Mouse (Mus musculus) liver, embryonic 15.5 days (tissue): Measurements from ENCODE around the gene Dimt1. TPM values are rescaled to one million over a fixed set of nuclear protein-coding genes. Genes with fewer than 3 reads are reported as not detected.
"Not testable (repeated sequence)": the region's sequence is repeated elsewhere in the genome, so short reads cannot be mapped to it uniquely, and the experiment has no call there.

Experiments
- ATAC-seq: fragments of 200-750 bp; cut with Nextera tagmentation; 2 replicates; pipeline ENCODE4 v1.8.0; 2017; ENCODE audit warnings: moderate number of reproducible peaks, mild to moderate bottlenecking, moderate library complexity; ENCODE audit not compliant: insufficient read depth
- H3K27ac ChIP-seq: fragments of 300-500 bp; sonication (generic); replicated peaks from 2 replicates; pipeline ENCODE4 v1.5.1; 2015; ENCODE audit warnings: mild to moderate bottlenecking, inconsistent platforms
- H3K27me3 ChIP-seq: fragments of 300-500 bp; sonication (generic); 2 replicates; pipeline ENCODE4 v1.6.1; 2015; ENCODE audit warnings: mild to moderate bottlenecking, inconsistent platforms
- H3K36me3 ChIP-seq: fragments of 300-500 bp; sonication (generic); replicated peaks from 2 replicates; pipeline ENCODE4 v1.6.1; 2015; ENCODE audit warnings: moderate library complexity, mild to moderate bottlenecking, inconsistent platforms
- H3K4me1 ChIP-seq: fragments of 300-500 bp; sonication (generic); replicated peaks from 2 replicates; pipeline ENCODE4 v1.6.1; 2015; ENCODE audit warnings: inconsistent platforms
- H3K4me2 ChIP-seq: fragments of 300-500 bp; sonication (generic); 2 replicates; pipeline ENCODE4 v1.6.1; 2015; ENCODE audit warnings: moderate library complexity, mild to moderate bottlenecking, inconsistent platforms
- H3K4me3 ChIP-seq: fragments of 300-500 bp; sonication (generic); replicated peaks from 2 replicates; pipeline ENCODE4 v1.5.1; 2015; ENCODE audit warnings: mild to moderate bottlenecking, inconsistent platforms
- H3K9ac ChIP-seq: fragments of 300-500 bp; sonication (generic); 2 replicates; pipeline ENCODE4 v1.6.1; 2015; ENCODE audit warnings: moderate library complexity, mild to moderate bottlenecking, inconsistent platforms
- H3K9me3 ChIP-seq: fragments of 300-500 bp; sonication (generic); replicated peaks from 2 replicates; pipeline ENCODE4 v1.6.1; 2016; ENCODE audit warnings: inconsistent platforms
- WGBS: fragments of 180-500 bp; shearing (Covaris S2); methylation state at CpG from one replicate; pipeline ENCODE4 v1.1.7; 2015; ENCODE audit warnings: mixed read lengths; ENCODE audit not compliant: insufficient replicate concordance; 5-methylcytosine and 5-hydroxymethylcytosine counted together
- polyA plus RNA-seq: library from polyadenylated mRNA; unstranded; fragments of >200 nt; fragmentation: Nextera tagmentation; extraction: Ambion mirVana; gene quantifications from 2 replicates; pipeline ENCODE4 v1.2.1, GENCODE M21; 2015

Dimt1 gene
- polyA plus RNA-seq, 1 experiment from 2014 or later, result 14.4 TPM

- Histone ChIP-seq H3K4me2 (peak overlapping the region; percentile 38), H3K27me3 (no peaks in the 10 kb centered on the region), H3K9me3 (no peaks in the 10 kb centered on the region), H3K4me3 (no peak overlapping the region), H3K4me1 (peaks cover 73% of the 10 kb centered on the region), H3K27ac (peak overlapping the region; percentile 94), H3K36me3 (peaks cover 24% of the 10 kb centered on the region), H3K9ac (0 out of 2 replicates have a peak overlapping the region, but pooled peaks have one; percentile 23)
- 34% methylated on average over 2 of the region's 2 CpGs for WGBS
- ATAC-seq, result no peak
These were observed 50.0 kb downstream of the Dimt1 start for GRCm38 (mm10) chr13:106996891-106997290.

DNA sequence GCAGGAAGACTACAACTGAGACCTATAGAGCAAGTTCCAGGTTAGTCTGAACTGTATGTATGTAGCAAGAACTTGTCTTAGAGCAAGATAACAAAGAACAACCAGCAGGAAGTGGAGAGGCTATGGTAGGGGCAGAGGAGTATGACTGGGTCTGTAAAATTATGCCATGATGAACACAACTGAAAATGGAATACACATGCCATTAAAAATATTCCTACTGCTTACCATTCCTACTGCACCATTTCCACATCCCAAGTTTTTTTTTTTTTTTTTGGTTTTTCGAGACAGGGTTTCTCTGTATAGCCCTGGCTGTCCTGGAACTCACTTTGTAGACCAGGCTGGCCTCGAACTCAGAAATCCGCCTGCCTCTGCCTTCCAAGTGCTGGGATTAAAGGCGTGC is 50.6 kb downstream of the Dimt1 start:
- not testable (repeated sequence) for H3K9me3 ChIP-seq, ATAC-seq, H3K4me3 ChIP-seq, H3K27me3 ChIP-seq
- peaks cover 78% of the 10 kb centered on the region for H3K4me1 ChIP-seq
- H3K36me3 ChIP-seq, result peaks cover 17% of the 10 kb centered on the region
- H3K4me2 ChIP-seq, result peak overlapping the region; percentile 61
- H3K27ac ChIP-seq, result peak overlapping the region; percentile 94
- 0 out of 2 replicates have a peak overlapping the region, but pooled peaks have one; percentile 23 for H3K9ac ChIP-seq
- WGBS, result 77% methylated on average over 4 of the region's 4 CpGs

GRCm38 (mm10) chr13:106998026-106998425 is 51.1 kb downstream of the Dimt1 start:
- peak overlapping the region; percentile 61 for H3K4me2 ChIP-seq
- no peak for ATAC-seq
- WGBS, result 64% methylated on average over 2 of the region's 2 CpGs
- no peak overlapping the region for H3K4me3 ChIP-seq
- peaks cover 12% of the 10 kb centered on the region for H3K36me3 ChIP-seq
- H3K9ac ChIP-seq, result peak overlapping the region; percentile 37
- H3K4me1 ChIP-seq, result peaks cover 83% of the 10 kb centered on the region
- no peaks in the 10 kb centered on the region for H3K9me3 ChIP-seq
- peak overlapping the region; percentile 94 for H3K27ac ChIP-seq
- H3K27me3 ChIP-seq, result no peaks in the 10 kb centered on the region

DNA sequence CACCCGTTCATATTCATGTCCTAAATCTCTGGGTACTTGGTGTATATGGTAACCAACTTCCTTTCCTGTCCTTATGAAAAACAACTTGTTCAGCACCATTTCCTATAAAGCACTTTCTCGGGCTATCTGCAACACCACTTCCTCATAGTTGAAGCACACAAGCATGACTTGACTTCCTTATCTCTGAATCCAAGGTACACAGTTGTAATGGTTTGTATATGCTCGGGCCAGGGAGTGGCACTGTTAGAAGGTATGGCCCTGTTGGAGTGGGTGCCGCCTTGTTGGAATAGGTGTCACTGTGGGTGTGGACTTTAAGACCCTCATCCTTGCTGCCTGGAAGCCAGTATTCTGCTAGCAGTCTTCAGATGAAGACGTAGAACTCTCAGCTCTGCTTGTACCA is 51.7 kb downstream of the Dimt1 start:
- Histone ChIP-seq H3K27ac (peak overlapping the region; percentile 94), H3K27me3 (no peaks in the 10 kb centered on the region), H3K36me3 (0 out of 2 replicates have a peak, but pooled peaks cover 6% of the 10 kb centered on the region), H3K9me3 (no peaks in the 10 kb centered on the region), H3K4me3 (peak overlapping the region; percentile 26), H3K9ac (peak overlapping the region; percentile 26; the same call in 1 of the 2 replicates), H3K4me1 (peaks cover 86% of the 10 kb centered on the region), H3K4me2 (peak overlapping the region; percentile 61)
- peak; percentile 98 for ATAC-seq
- 12% methylated on average over 5 of the region's 5 CpGs for WGBS

DNA sequence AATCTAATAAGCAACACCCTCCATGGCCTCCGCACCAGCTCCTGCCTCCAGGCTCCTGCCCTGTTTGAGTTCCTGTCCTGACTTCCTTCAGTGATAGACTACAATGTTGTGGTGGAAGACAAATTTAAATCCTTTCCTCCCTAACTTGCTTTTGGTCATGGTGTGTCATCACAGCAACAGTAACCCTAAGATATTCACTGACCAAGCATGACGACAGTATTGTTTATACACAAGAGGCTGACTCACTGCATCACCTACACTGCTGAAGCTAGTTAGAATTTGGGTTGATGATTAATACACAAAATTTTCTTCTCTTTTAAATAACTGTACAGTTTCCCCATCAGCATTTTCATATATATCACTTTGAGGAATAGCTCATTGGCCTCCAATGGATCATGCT is 56.3 kb downstream of the Dimt1 start:
- Histone ChIP-seq H3K27me3 (no peaks in the 10 kb centered on the region), H3K9ac (no peak overlapping the region), H3K4me3 (no peak overlapping the region), H3K9me3 (no peaks in the 10 kb centered on the region), H3K4me2 (no peak overlapping the region), H3K4me1 (peaks cover 69% of the 10 kb centered on the region), H3K36me3 (no peaks in the 10 kb centered on the region), H3K27ac (peak overlapping the region; percentile 16; the same call in 1 of the 2 replicates)
- ATAC-seq, result no peak
- WGBS, result 85% methylated on average over 2 of the region's 2 CpGs

DNA sequence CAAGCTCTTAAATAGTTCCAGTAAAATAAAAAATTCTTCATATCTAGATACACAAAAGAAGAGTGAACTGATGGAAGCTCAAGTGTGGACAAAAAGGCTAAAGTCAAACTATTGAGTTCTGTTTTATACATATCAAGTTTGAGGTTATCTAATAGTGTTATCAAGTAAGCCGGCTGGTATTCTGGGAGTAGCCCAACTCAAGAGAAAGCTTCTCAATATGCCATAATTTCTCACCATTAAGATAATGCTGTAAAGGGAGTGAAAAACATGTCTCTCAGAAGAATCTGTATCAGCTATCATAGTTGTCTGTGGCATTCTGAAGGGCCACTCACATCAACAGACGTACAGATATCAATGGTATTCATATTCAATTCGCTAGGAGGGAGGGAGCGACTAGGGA is 61.2 kb downstream of the Dimt1 start:
- Histone ChIP-seq H3K4me3 (no peak overlapping the region), H3K9me3 (no peaks in the 10 kb centered on the region), H3K36me3 (no peaks in the 10 kb centered on the region), H3K9ac (no peak overlapping the region), H3K4me2 (peak overlapping the region; percentile 34), H3K4me1 (peaks cover 61% of the 10 kb centered on the region), H3K27me3 (no peaks in the 10 kb centered on the region), H3K27ac (peak overlapping the region; percentile 55)
- WGBS, result 33% methylated on average over 4 of the region's 4 CpGs
- no peak for ATAC-seq

Other genes starting within 250 kb of the Dimt1 start
- gene Ipo11, start 10.2 kb upstream of the Dimt1 start, polyA plus RNA-seq, result 26.9 and 28.2 TPM in 2 replicates
- gene Kif2a, start 75.0 kb downstream of the Dimt1 start, polyA plus RNA-seq, result 23.1 and 30.6 TPM in 2 replicates